Mouse (Mus musculus) heart, embryonic 16.5 days (tissue): ENCODE data around the gene Olfr259. TPM values are rescaled to one million over a fixed set of nuclear protein-coding genes. Genes with fewer than 3 reads are reported as not detected.

Experiments
- ATAC-seq: fragments of 200-750 bp; cut with Nextera tagmentation; replicated peaks from 2 replicates; pipeline ENCODE4 v1.8.0; 2017; ENCODE audit warnings: moderate number of reproducible peaks; ENCODE audit not compliant: insufficient read depth, low FRiP score; ENCODE audit errors: extremely low read depth
- H3K27ac ChIP-seq: fragments of 300-500 bp; sonication (generic); 2 replicates; pipeline ENCODE4 v1.5.1; 2014; ENCODE audit warnings: mild to moderate bottlenecking, low read length, control low read depth, moderate library complexity
- H3K27me3 ChIP-seq: fragments of 300-500 bp; sonication (generic); 2 replicates; pipeline ENCODE4 v1.6.1; 2014; ENCODE audit warnings: low read length, mixed read lengths; ENCODE audit not compliant: control insufficient read depth, insufficient read depth
- H3K36me3 ChIP-seq: fragments of 300-500 bp; sonication (generic); 2 replicates; pipeline ENCODE4 v1.6.1; 2014; ENCODE audit not compliant: control insufficient read depth, insufficient read depth
- H3K4me1 ChIP-seq: fragments of 300-500 bp; sonication (generic); 2 replicates; pipeline ENCODE4 v1.6.1; 2014; ENCODE audit warnings: low read length, mixed read lengths; ENCODE audit not compliant: control insufficient read depth, insufficient read depth
- H3K4me2 ChIP-seq: fragments of 300-500 bp; sonication (generic); 2 replicates; pipeline ENCODE4 v1.6.1; 2014; ENCODE audit warnings: low read depth, mild to moderate bottlenecking, control low read depth, low read length
- H3K4me3 ChIP-seq: fragments of 300-500 bp; sonication (generic); 2 replicates; pipeline ENCODE4 v1.5.1; 2014; ENCODE audit warnings: mild to moderate bottlenecking, control low read depth, low read length
- H3K9ac ChIP-seq: fragments of 300-500 bp; sonication (generic); 2 replicates; pipeline ENCODE4 v1.6.1; 2014; ENCODE audit warnings: low read length, control low read depth
- H3K9me3 ChIP-seq: fragments of 300-500 bp; sonication (generic); replicated peaks from 2 replicates; pipeline ENCODE4 v1.6.1; 2016; ENCODE audit warnings: low read length; ENCODE audit not compliant: control insufficient read depth
- WGBS: fragments of 180-500 bp; shearing (Covaris S2); extraction: QIAGEN DNeasy Blood & Tissue Kit; methylation state at CpG from one replicate; pipeline ENCODE4 v1.1.7; 2014; 5-methylcytosine and 5-hydroxymethylcytosine counted together
- polyA plus RNA-seq: library from polyadenylated mRNA; unstranded; fragments of >200 nt; fragmentation: Nextera tagmentation; extraction: Ambion mirVana; gene quantifications from 2 replicates; pipeline ENCODE4 v1.2.1, GENCODE M21; 2015

Olfr259 gene
- not detected in 2 replicates for polyA plus RNA-seq

DNA sequence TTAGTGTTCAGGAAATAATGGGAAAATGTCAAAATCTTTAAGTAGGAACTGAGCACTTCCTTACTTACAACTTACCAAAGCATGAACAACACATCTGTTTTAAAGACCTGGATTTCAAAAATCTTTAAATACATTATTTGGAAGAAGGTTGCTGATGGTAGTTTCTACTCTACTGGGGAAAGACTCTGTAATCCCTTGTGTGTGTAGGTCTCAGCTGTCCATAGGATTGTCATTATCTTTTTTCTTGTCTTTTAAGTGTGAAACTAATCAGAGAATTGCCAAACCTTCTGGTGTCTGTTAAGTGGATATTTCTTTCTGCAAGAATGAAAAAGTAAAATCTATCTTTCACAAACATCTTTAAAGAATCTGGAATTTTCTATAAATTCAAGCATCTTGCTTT is at the start of gene Olfr259:
Gene Olfr259, minus strand, starts transcription at position 101 of the 400 bp plus-strand sequence.
- ATAC-seq = no peak
- H3K4me2 ChIP-seq = no peak within 1 kb of the TSS
- H3K9ac ChIP-seq = no peak within 1 kb of the TSS
- H3K4me1 ChIP-seq = no peaks in the 10 kb centered on the region
- no peaks in the 10 kb centered on the region for H3K36me3 ChIP-seq
- no peak within 1 kb of the TSS for H3K27ac ChIP-seq
- no peaks in the 10 kb centered on the region for H3K27me3 ChIP-seq
- no peak within 1 kb of the TSS for H3K4me3 ChIP-seq
- H3K9me3 ChIP-seq = no peaks in the 10 kb centered on the region

DNA sequence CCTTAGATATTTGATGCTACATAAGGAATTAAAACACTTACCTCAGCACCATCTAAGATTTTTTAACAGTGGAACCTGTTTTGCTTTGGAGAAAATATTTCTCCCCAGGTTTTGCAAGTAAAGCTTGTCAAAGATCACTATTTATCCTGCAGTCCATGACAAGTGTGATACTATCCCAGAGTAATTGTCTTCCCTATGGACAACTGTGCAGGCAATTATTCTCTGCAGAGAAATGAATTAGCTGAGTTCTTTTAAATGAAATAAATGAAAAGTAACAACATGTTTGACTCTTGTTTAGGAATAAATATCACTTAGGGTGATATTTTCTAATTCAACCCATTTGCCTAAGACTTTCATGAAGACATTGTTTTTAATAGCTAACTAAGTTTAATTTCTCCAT is 38.2 kb upstream of the Olfr259 start, which contains the start of gene Olfr1111:
Gene Olfr1111, minus strand, starts transcription at position 101 of the 400 bp plus-strand sequence.
- ATAC-seq = no peak
- H3K4me2 ChIP-seq = no peak within 1 kb of the TSS

DNA sequence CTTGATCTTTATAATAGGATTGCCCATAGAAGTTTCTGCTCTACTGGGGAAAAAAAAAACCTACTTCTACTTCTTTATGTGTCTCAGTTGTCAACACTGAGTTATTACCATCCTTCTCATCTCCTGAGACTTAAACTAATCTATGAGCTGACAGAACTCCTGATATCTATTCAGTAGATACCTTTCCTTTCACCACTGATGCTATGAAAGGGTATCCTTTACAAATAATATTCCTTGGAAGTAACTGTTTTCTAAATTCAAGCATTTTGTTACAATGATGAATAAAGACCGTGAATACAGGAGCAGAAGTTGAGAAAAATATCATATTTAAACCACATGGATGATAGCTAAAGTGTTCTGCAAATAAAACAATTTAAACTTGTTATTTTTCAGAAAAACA is 25.8 kb upstream of the Olfr259 start, which contains the start of gene Olfr1110:
Gene Olfr1110, minus strand, starts transcription at position 101 of the 400 bp plus-strand sequence.
- no peak for ATAC-seq
- Histone ChIP-seq H3K27ac (no peak within 1 kb of the TSS), H3K4me3 (no peak within 1 kb of the TSS), H3K9ac (no peak within 1 kb of the TSS), H3K4me2 (no peak within 1 kb of the TSS), H3K9me3 (no peaks in the 10 kb centered on the region), H3K4me1 (no peaks in the 10 kb centered on the region), H3K36me3 (no peaks in the 10 kb centered on the region), H3K27me3 (no peaks in the 10 kb centered on the region)
- 74% methylated on average over 1 of the region's 1 CpGs for WGBS

More for the DNA sequence above, 38.2 kb upstream of the Olfr259 start, which contains the start of gene Olfr1111:
- no peak within 1 kb of the TSS for H3K4me3 ChIP-seq
- no peaks in the 10 kb centered on the region for H3K36me3 ChIP-seq
- no peak within 1 kb of the TSS for H3K9ac ChIP-seq
- H3K27me3 ChIP-seq = no peaks in the 10 kb centered on the region
- no peaks in the 10 kb centered on the region for H3K9me3 ChIP-seq
- H3K4me1 ChIP-seq = no peaks in the 10 kb centered on the region
- H3K27ac ChIP-seq = no peak within 1 kb of the TSS

DNA sequence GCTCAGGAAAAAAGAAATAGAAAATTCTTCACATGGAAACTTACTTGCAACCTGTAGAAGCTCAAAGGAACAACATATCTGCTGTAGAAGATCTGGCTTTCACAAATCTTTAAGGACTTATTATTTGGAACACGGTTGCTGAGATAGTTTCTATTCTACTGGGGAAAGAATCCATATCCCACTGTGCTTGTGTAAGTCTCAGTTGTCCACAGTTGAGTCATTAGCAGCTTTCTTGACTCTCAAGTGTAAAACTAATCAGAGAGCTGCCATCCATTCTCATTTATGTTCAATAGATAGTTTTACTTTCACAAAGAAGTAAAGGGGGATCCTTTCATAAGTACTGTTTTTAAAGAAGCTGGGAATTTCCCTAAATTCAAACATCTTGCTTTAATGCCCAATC is 18.5 kb downstream of the Olfr259 start, which contains the start of gene Olfr1109:
Gene Olfr1109, minus strand, starts transcription at position 101 of the 400 bp plus-strand sequence.
- Histone ChIP-seq H3K4me2 (no peak within 1 kb of the TSS), H3K9ac (no peak within 1 kb of the TSS), H3K4me3 (no peak within 1 kb of the TSS), H3K9me3 (no peaks in the 10 kb centered on the region), H3K36me3 (no peaks in the 10 kb centered on the region), H3K27ac (no peak within 1 kb of the TSS), H3K27me3 (no peaks in the 10 kb centered on the region), H3K4me1 (no peaks in the 10 kb centered on the region)
- 70% methylated on average over 1 of the region's 1 CpGs for WGBS
- no peak for ATAC-seq

DNA sequence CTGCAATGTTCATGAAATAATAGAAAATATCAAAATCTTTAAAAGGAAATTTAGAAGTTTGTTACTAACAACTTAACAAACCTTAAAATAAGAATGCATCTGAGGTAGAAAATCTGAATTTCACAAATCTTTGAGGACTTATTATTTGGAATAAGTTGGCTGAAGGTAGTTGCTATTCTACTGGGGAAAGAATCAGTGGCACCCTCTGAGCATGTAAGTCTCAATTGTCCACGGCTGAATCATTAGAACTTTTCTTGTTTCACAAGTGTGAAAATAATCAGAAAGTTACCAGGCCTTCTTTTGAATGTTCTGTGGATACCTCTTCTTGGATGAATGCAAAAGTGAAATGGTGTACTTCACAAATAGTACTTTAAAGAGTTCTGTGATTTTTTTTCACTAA is 38.6 kb downstream of the Olfr259 start, which contains the start of gene Olfr1107:
Gene Olfr1107, minus strand, starts transcription at position 101 of the 400 bp plus-strand sequence.
- WGBS = 79% methylated on average over 1 of the region's 1 CpGs
- Histone ChIP-seq H3K9me3 (no peaks in the 10 kb centered on the region), H3K4me2 (no peak within 1 kb of the TSS), H3K36me3 (no peaks in the 10 kb centered on the region), H3K4me3 (no peak within 1 kb of the TSS), H3K27ac (no peak within 1 kb of the TSS), H3K27me3 (no peaks in the 10 kb centered on the region), H3K9ac (no peak within 1 kb of the TSS), H3K4me1 (no peaks in the 10 kb centered on the region)
- ATAC-seq = no peak

Other genes starting within 250 kb of the Olfr259 start
- gene Gm13723, start 239.8 kb downstream of the Olfr259 start, polyA plus RNA-seq = not detected in 2 replicates
- not detected in 2 replicates for gene Olfr1097, start 222.4 kb downstream of the Olfr259 start, polyA plus RNA-seq
- gene Olfr1098, start 190.0 kb downstream of the Olfr259 start, polyA plus RNA-seq = not detected in 2 replicates
- gene Olfr1099, start 153.9 kb downstream of the Olfr259 start, polyA plus RNA-seq = not detected in 2 replicates
- gene Olfr1100, start 134.6 kb downstream of the Olfr259 start, polyA plus RNA-seq = not detected in 2 replicates
- not detected in 2 replicates for gene Olfr1101, start 123.3 kb downstream of the Olfr259 start, polyA plus RNA-seq
- not detected in 2 replicates for gene Olfr1102, start 116.2 kb downstream of the Olfr259 start, polyA plus RNA-seq
- gene Olfr1104, start 87.5 kb downstream of the Olfr259 start, polyA plus RNA-seq = not detected in 2 replicates
- gene Olfr1105, start 78.0 kb downstream of the Olfr259 start, polyA plus RNA-seq = not detected in 2 replicates
- gene Olfr1106, start 62.3 kb downstream of the Olfr259 start, polyA plus RNA-seq = not detected in 2 replicates
- gene Olfr1107, start 38.8 kb downstream of the Olfr259 start, polyA plus RNA-seq = not detected in 2 replicates
- not detected in 2 replicates for gene Olfr1109, start 18.6 kb downstream of the Olfr259 start, polyA plus RNA-seq
- not detected in 2 replicates for gene Olfr1110, start 25.7 kb upstream of the Olfr259 start, polyA plus RNA-seq
- gene Olfr1111, start 38.1 kb upstream of the Olfr259 start, polyA plus RNA-seq = not detected in 2 replicates
- gene Olfr1112, start 73.2 kb upstream of the Olfr259 start, polyA plus RNA-seq = not detected in 2 replicates
- gene Olfr1113, start 94.4 kb upstream of the Olfr259 start, polyA plus RNA-seq = not detected in 2 replicates
- not detected in 2 replicates for gene Olfr1115, start 133.4 kb upstream of the Olfr259 start, polyA plus RNA-seq
- not detected in 2 replicates for gene Olfr1116, start 153.0 kb upstream of the Olfr259 start, polyA plus RNA-seq
- gene Olfr1118, start 193.0 kb upstream of the Olfr259 start, polyA plus RNA-seq = not detected in 2 replicates
- gene Olfr1120, start 240.2 kb upstream of the Olfr259 start, polyA plus RNA-seq = not detected in 2 replicates